Mouse (Mus musculus): ENCODE data around the gene Msx2. TPM values are rescaled to one million over a fixed set of nuclear protein-coding genes. Genes with fewer than 3 reads are reported as not detected.

The Msx2 gene
- not detected for polyA plus RNA-seq (2017; shearing (Covaris generic))

DNA sequence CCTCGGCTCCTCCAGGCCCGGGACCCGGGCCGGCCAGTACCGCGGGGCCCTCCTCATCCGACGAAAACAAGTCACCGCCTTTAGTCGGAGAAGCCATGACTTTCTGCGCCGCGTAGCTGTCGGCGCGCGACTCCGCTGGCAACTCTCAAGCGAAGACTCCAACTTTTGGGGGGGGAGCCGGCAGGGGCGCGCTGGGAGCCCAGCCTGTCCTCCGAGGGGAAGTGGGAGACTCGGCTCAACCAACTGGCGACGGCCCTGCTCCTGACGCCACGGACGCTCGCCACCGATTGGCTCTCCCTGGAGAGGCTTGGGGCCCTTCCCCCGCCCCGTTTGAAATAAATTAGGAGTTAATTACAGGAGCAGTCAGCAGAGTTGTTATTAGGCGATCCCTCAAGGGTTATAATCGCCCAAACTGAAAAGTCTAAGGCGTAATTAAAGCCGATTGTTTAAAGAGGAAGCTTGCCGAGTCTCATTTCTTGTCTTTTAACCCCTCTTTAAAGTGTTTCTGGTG lies at the start of gene Msx2:
Msx2 (minus strand) TSS at position 461 of the 511 bp plus-strand sequence.

Other genes with a start within 250 kb of the Msx2 start
- gene Ror2, start 186.9 kb downstream of the Msx2 start, polyA plus RNA-seq (2017; shearing (Covaris generic)) = not detected
- 52.3 TPM for gene Sptlc1, start 95.7 kb downstream of the Msx2 start, polyA plus RNA-seq (2017; shearing (Covaris generic))